Mouse (Mus musculus): Measurements from ENCODE around the gene Hunk.

DNA sequence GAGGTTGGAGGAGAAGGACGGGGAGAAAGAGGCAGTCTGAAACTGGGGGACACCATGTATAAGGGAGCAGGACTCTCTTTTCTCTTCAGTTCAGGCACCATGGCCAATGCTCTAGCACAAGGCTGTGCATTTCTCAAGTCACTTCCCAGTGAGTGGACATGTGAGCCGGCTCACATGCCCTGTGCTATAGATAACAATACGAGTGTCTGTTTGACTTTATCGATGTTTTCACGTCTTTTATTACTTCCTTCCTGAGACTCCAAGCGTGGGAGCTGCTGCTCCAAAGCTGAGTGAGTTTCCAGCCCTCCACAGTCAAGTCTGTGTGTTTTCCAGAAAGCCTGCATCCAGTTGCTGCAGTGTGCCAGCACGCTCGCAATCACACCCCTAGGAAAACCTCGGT is 158.4 kb downstream of the Hunk start:
- TF ChIP-seq EP300 (optimal IDR thresholded peaks at IDR 0.05) (no peak), CTCF (IDR thresholded peaks at IDR 0.05; ENCODE audit: low read depth) (no peak)

Measured in stomach, postnatal 0 days (tissue).